Mouse (Mus musculus): ENCODE measurements at regions not wholly inside any gene's neighbourhood (a gene's known extent, or its start where the extent isn't known, plus 50 kb on each side); places are given as distances from the start of the nearest gene placed in this dataset.

- Histone ChIP-seq H3K9me3 (replicated peaks; ENCODE audit: insufficient read depth, low read length) (no peaks in the 10 kb centered on the region), H3K9ac (ENCODE audit: control insufficient read depth, low read depth, low read length, poor library complexity, severe bottlenecking) (no peak overlapping the region), H3K36me3 (ENCODE audit: control insufficient read depth in 1 of 2, insufficient read depth in 2 of 2, low read length in 2 of 2) (no peaks in the 10 kb centered on the region), H3K4me3 (ENCODE audit: control insufficient read depth in 1 of 2, insufficient read depth in 1 of 2, low read depth in 2 of 2, low read length in 2 of 2) (no peak overlapping the region), H3K27me3 (ENCODE audit: control insufficient read depth in 1 of 2, insufficient read depth in 2 of 2, low read length in 2 of 2) (no peaks in the 10 kb centered on the region), H3K4me1 (ENCODE audit: control insufficient read depth in 1 of 2, insufficient read depth in 2 of 2, low read length in 2 of 2) (no peaks in the 10 kb centered on the region), H3K79me2 (ENCODE audit: control insufficient read depth, insufficient read depth, low read length, poor library complexity) (no peaks in the 10 kb centered on the region), H3K27ac (ENCODE audit: control insufficient read depth, low read depth, low read length) (no peak overlapping the region)
- TF ChIP-seq EP300 (IDR thresholded peaks at IDR 0.05; ENCODE audit: low read depth in 1 of 2, low read length in 2 of 2) (no peak), MYC (IDR thresholded peaks at IDR 0.05; ENCODE audit: low read depth, low read length) (no peak), POLR2AphosphoS2 (IDR thresholded peaks at IDR 0.05; ENCODE audit: low read length) (no peak), ZC3H11A (IDR thresholded peaks at IDR 0.05; ENCODE audit: low read depth, low read length) (no peak), E2F4 (IDR thresholded peaks at IDR 0.05; ENCODE audit: borderline replicate concordance, low read depth, low read length) (no peak), ELF1 (IDR thresholded peaks at IDR 0.05; ENCODE audit: low read depth, low read length) (no peak), MAFK (IDR thresholded peaks at IDR 0.05; ENCODE audit: borderline replicate concordance, low read depth, low read length) (no peak), SIN3A (IDR thresholded peaks at IDR 0.05; ENCODE audit: low read length) (no peak), CTCF (IDR thresholded peaks at IDR 0.05 in 2 of 3, conservative IDR thresholded peaks at IDR 0.05 in 1 of 3; ENCODE audit: control insufficient read depth in 1 of 3, insufficient read depth in 1 of 3, low read depth in 2 of 3, low read length in 3 of 3, poor library complexity in 1 of 3, severe bottlenecking in 1 of 3) (no peak), MYB (IDR thresholded peaks at IDR 0.05; ENCODE audit: low read depth, low read length) (no peak), ZMIZ1 (IDR thresholded peaks at IDR 0.05; ENCODE audit: low read depth, low read length) (no peak), ZKSCAN1 (IDR thresholded peaks at IDR 0.05; ENCODE audit: low read depth, low read length) (no peak), MEF2A (IDR thresholded peaks at IDR 0.05; ENCODE audit: extremely low read depth, insufficient replicate concordance, low read depth, low read length, poor library complexity, severe bottlenecking) (no peak), POLR2AphosphoS5 (IDR thresholded peaks at IDR 0.05; ENCODE audit: borderline replicate concordance, low read depth, low read length) (no peak), ZNF384 (IDR thresholded peaks at IDR 0.05; ENCODE audit: low read depth, low read length) (no peak), UBTF (IDR thresholded peaks at IDR 0.05; ENCODE audit: borderline replicate concordance, insufficient read depth, low read depth, low read length) (no peak), NELFE (IDR thresholded peaks at IDR 0.05; ENCODE audit: low read depth, low read length) (no peak), MAZ (IDR thresholded peaks at IDR 0.05; ENCODE audit: low read depth, low read length) (no peak), TAL1 (IDR thresholded peaks at IDR 0.05; ENCODE audit: low read length) (no peak), CHD1 (IDR thresholded peaks at IDR 0.05; ENCODE audit: low read depth, low read length) (no peak)
- no peak for DNase-seq (ENCODE audit: low read depth, low spot score)
These were observed 184.3 kb upstream of the Tbx3 start for GRCm38 (mm10) chr5:119486196-119486595.

- Histone ChIP-seq H3K9ac (ENCODE audit: control insufficient read depth, low read depth, low read length, poor library complexity, severe bottlenecking) (no peak overlapping the region), H3K27me3 (ENCODE audit: control insufficient read depth in 1 of 2, insufficient read depth in 2 of 2, low read length in 2 of 2) (no peaks in the 10 kb centered on the region), H3K79me2 (ENCODE audit: control insufficient read depth, insufficient read depth, low read length, poor library complexity) (no peaks in the 10 kb centered on the region), H3K4me1 (ENCODE audit: control insufficient read depth in 1 of 2, insufficient read depth in 2 of 2, low read length in 2 of 2) (no peaks in the 10 kb centered on the region), H3K9me3 (replicated peaks; ENCODE audit: insufficient read depth, low read length) (no peaks in the 10 kb centered on the region), H3K27ac (ENCODE audit: control insufficient read depth, low read depth, low read length) (no peak overlapping the region), H3K4me3 (ENCODE audit: control insufficient read depth in 1 of 2, insufficient read depth in 1 of 2, low read depth in 2 of 2, low read length in 2 of 2) (no peak overlapping the region), H3K36me3 (ENCODE audit: control insufficient read depth in 1 of 2, insufficient read depth in 2 of 2, low read length in 2 of 2) (no peaks in the 10 kb centered on the region)
- DNase-seq (ENCODE audit: low read depth, low spot score): no peak
- TF ChIP-seq MAZ (IDR thresholded peaks at IDR 0.05; ENCODE audit: low read depth, low read length) (no peak), RAD21 (IDR thresholded peaks at IDR 0.05; ENCODE audit: low read depth, low read length) (no peak), ELF1 (IDR thresholded peaks at IDR 0.05; ENCODE audit: low read depth, low read length) (no peak), MEF2A (IDR thresholded peaks at IDR 0.05; ENCODE audit: extremely low read depth, insufficient replicate concordance, low read depth, low read length, poor library complexity, severe bottlenecking) (no peak), UBTF (IDR thresholded peaks at IDR 0.05; ENCODE audit: borderline replicate concordance, insufficient read depth, low read depth, low read length) (no peak)
These were observed 183.3 kb upstream of the Tbx3 start for GRCm38 (mm10) chr5:119487184-119487583.
